Mouse (Mus musculus) duodenum, adult 2 months (tissue): Measurements from ENCODE around the gene Naa30. TPM values are rescaled to one million over a fixed set of nuclear protein-coding genes. Genes with fewer than 3 reads are reported as not detected.

ENCODE experiments used
- polyA plus RNA-seq: library from polyadenylated mRNA; depleted of rRNA; stranded (reverse); fragments of >200 nt; gene quantifications from 2 replicates; pipeline ENCODE4 v1.2.3, GENCODE M21; 2012; ENCODE audit warnings: low replicate concordance; rRNA removed

Gene Naa30
- polyA plus RNA-seq = 1.6 and 3.2 TPM in 2 replicates

DNA sequence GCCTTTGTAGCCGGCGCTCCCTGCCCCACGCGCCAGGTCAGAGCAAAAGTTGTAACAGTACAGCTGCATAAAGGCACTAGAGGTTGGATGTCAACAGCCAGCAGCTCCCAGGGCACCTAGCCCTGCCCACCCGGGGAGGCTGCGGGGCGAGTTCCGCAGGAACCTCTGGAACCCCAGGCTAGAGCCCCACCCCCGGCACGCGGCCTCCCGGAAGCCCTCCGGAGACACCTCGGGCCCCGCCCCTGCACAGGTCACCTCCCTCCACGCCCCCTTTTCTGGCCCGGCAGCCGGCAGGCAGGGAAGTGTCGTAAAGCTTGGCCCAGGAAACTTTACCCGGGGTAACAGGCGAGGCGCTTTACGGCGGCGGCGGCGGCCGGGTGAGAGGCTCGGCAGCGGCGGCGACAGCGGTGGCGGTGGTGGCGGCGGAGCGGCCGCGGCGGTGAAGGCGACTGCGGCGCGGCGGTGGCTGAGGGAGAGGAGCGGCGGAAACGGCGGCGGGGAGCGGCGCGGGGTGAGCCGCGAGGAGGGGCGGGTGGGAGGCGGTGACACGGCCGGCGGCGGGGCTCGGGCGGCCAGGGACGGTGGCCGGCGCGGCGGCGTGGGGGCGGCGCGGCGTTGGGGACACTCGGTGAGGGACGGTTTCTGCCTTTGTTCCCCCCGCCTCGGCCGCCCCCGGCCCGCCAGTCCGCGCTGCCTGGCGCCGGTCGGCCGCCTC, at the start of gene Naa30:
Gene Naa30 (plus strand): TSS at position 360 of the 715 bp plus-strand sequence.

Other genes with a start within 250 kb of the Naa30 start
- 2.9 and 4.8 TPM in 2 replicates for gene Ap5m1, start 106.1 kb upstream of the Naa30 start, polyA plus RNA-seq
- gene Exoc5, start 105.6 kb upstream of the Naa30 start, polyA plus RNA-seq = 3.9 and 5.3 TPM in 2 replicates
- gene ccdc198, start 73.2 kb downstream of the Naa30 start, polyA plus RNA-seq = 0.40 TPM in 1 of 2 replicates, not detected in the other